Mouse (Mus musculus) right cerebral cortex, postnatal 4 days (tissue): Measurements from ENCODE around the gene Tmem41b.
A peak's percentile ranks its signal among the peaks of the same experiment; 100 is the strongest.

Source experiments
- DNase-seq: peaks from one replicate; pipeline ENCODE4 v3.0.0-alpha.2; 2022

Gene Tmem41b

GRCm38 (mm10) chr7:109975966-109976715 lies 10.6 kb downstream of the Tmem41b start:
- DNase-seq = no peak

GRCm38 (mm10) chr7:109969542-109969941 lies 17.2 kb downstream of the Tmem41b start:
- DNase-seq = no peak

- peak; percentile 61 for DNase-seq
Measured at GRCm38 (mm10) chr7:109968924-109969450, 17.7 kb downstream of the Tmem41b start.

GRCm38 (mm10) chr7:109967805-109968579 lies 18.7 kb downstream of the Tmem41b start:
- peak; percentile 28 for DNase-seq

- no peak for DNase-seq
Measured at GRCm38 (mm10) chr7:109965658-109966057, 21.1 kb downstream of the Tmem41b start.

- DNase-seq = no peak
Measured at GRCm38 (mm10) chr7:109963707-109964106, 23.0 kb downstream of the Tmem41b start.

- DNase-seq = no peak
Measured at GRCm38 (mm10) chr7:109962596-109962995, 24.1 kb downstream of the Tmem41b start.

GRCm38 (mm10) chr7:109961570-109961969 lies 25.2 kb downstream of the Tmem41b start:
- DNase-seq = no peak

GRCm38 (mm10) chr7:109960613-109961154 lies 26.0 kb downstream of the Tmem41b start:
- DNase-seq = no peak

- DNase-seq = peak; percentile 80
Measured at GRCm38 (mm10) chr7:109959716-109960612, 26.8 kb downstream of the Tmem41b start, which contains the start of gene Dennd5a. Dennd5a (minus strand) TSS chr7:109960470.

- DNase-seq = peak; percentile 15
Measured at GRCm38 (mm10) chr7:109958843-109959715, 27.6 kb downstream of the Tmem41b start.

- DNase-seq = no peak
Measured at GRCm38 (mm10) chr7:109957996-109958789, 28.5 kb downstream of the Tmem41b start.

GRCm38 (mm10) chr7:109954622-109955401 lies 31.9 kb downstream of the Tmem41b start:
- no peak for DNase-seq

- no peak for DNase-seq
Measured at GRCm38 (mm10) chr7:109951297-109951696, 35.4 kb downstream of the Tmem41b start.

GRCm38 (mm10) chr7:109944421-109945034 lies 42.2 kb downstream of the Tmem41b start:
- DNase-seq = no peak

- no peak for DNase-seq
Measured at GRCm38 (mm10) chr7:109929628-109930027, 57.1 kb downstream of the Tmem41b start.

GRCm38 (mm10) chr7:109928365-109928764 lies 58.4 kb downstream of the Tmem41b start:
- DNase-seq = no peak

GRCm38 (mm10) chr7:109924965-109925364 lies 61.8 kb downstream of the Tmem41b start:
- DNase-seq = no peak

- no peak for DNase-seq
Measured at GRCm38 (mm10) chr7:109922889-109923288, 63.8 kb downstream of the Tmem41b start.
